Mouse (Mus musculus) embryonic facial prominence, embryonic 13.5 days (tissue): ENCODE results near the gene Gm20807. TPM values are rescaled to one million over a fixed set of nuclear protein-coding genes. Genes with fewer than 3 reads are reported as not detected.
"Not testable (repeated sequence)": the region's sequence is repeated elsewhere in the genome, so short reads cannot be mapped to it uniquely, and the experiment has no call there.

Source experiments
- ATAC-seq: fragments of 200-750 bp; cut with Nextera tagmentation; 2 replicates; pipeline ENCODE4 v1.8.0; 2017; ENCODE audit warnings: low read depth; ENCODE audit not compliant: insufficient number of reproducible peaks, insufficient read depth, low FRiP score, low TSS enrichment
- H3K27ac ChIP-seq: fragments of 300-500 bp; sonication (generic); 2 replicates; pipeline ENCODE4 v1.5.1; 2015; ENCODE audit warnings: moderate library complexity, mild to moderate bottlenecking, inconsistent platforms
- H3K27me3 ChIP-seq: fragments of 300-500 bp; sonication (generic); 2 replicates; pipeline ENCODE4 v1.6.1; 2015; ENCODE audit warnings: mild to moderate bottlenecking, inconsistent platforms
- H3K36me3 ChIP-seq: fragments of 300-500 bp; sonication (generic); 2 replicates; pipeline ENCODE4 v1.6.1; 2015; ENCODE audit warnings: mild to moderate bottlenecking, inconsistent platforms
- H3K4me1 ChIP-seq: fragments of 300-500 bp; sonication (generic); 2 replicates; pipeline ENCODE4 v1.6.1; 2015; ENCODE audit warnings: inconsistent platforms
- H3K4me2 ChIP-seq: fragments of 300-500 bp; sonication (generic); 2 replicates; pipeline ENCODE4 v1.6.1; 2015; ENCODE audit warnings: moderate library complexity, mild to moderate bottlenecking, inconsistent platforms
- H3K4me3 ChIP-seq: fragments of 300-500 bp; sonication (generic); 2 replicates; pipeline ENCODE4 v1.5.1; 2015; ENCODE audit warnings: mild to moderate bottlenecking, inconsistent platforms
- H3K9ac ChIP-seq: fragments of 300-500 bp; sonication (generic); 2 replicates; pipeline ENCODE4 v1.6.1; 2015; ENCODE audit warnings: mild to moderate bottlenecking, inconsistent platforms
- H3K9me3 ChIP-seq: fragments of 300-500 bp; sonication (generic); 2 replicates; pipeline ENCODE4 v1.6.1; 2016; ENCODE audit warnings: inconsistent platforms
- polyA plus RNA-seq: library from polyadenylated mRNA; unstranded; fragments of >200 nt; fragmentation: Nextera tagmentation; extraction: Ambion mirVana; gene quantifications from 2 replicates; pipeline ENCODE4 v1.2.1, GENCODE M21; 2015

The Gm20807 gene
- not detected in 2 replicates for polyA plus RNA-seq

DNA sequence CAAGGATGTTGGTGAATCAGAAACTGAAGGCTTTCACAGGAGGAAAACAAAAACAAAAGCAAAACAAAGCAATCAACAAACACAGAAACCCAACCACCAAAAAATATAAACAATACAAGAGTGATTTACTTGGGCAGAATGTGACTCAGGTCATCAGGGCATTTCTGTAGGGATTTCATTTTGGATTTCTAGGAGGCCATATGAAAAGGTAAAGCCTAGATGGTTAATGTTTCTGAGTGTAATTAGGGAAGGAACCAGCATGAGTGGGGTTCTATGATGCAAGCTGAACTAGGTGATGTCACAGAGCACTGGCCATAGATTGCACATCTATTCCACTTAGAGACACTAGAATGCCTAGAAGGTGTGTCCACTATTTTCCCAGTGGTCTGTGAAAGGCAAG lies at the start of gene Gm20807:
Gm20807 (plus strand) TSS at position 301 of the 400 bp plus-strand sequence.
- not testable (repeated sequence) for H3K4me3 ChIP-seq, H3K4me2 ChIP-seq, H3K36me3 ChIP-seq, H3K9ac ChIP-seq, H3K9me3 ChIP-seq, H3K4me1 ChIP-seq, ATAC-seq, H3K27me3 ChIP-seq, H3K27ac ChIP-seq

Other genes with a start within 250 kb of the Gm20807 start
- gene Gm21891, start 90.6 kb downstream of the Gm20807 start, polyA plus RNA-seq = not detected in 2 replicates
- not detected in 2 replicates for gene Gm21425, start 119.1 kb downstream of the Gm20807 start, polyA plus RNA-seq
- gene Gm21828, start 181.0 kb downstream of the Gm20807 start, polyA plus RNA-seq = not detected in 2 replicates
- gene Gm21440, start 209.5 kb downstream of the Gm20807 start, polyA plus RNA-seq = not detected in 2 replicates
- not detected in 2 replicates for gene Gm21454, start 209.6 kb downstream of the Gm20807 start, polyA plus RNA-seq